Mouse (Mus musculus) liver, embryonic 12.5 days (tissue): ENCODE data around the gene Btbd16. TPM values are rescaled to one million over a fixed set of nuclear protein-coding genes. Genes with fewer than 3 reads are reported as not detected.

Experiments
- polyA plus RNA-seq: library from polyadenylated mRNA; unstranded; fragments of >200 nt; fragmentation: Nextera tagmentation; extraction: Ambion mirVana; gene quantifications from 2 replicates; pipeline ENCODE4 v1.2.1, GENCODE M21; 2016

Gene Btbd16
- polyA plus RNA-seq, 1 experiment from 2014 or later = not detected

Other genes starting within 250 kb of the Btbd16 start
- gene Nsmce4a, start 201.0 kb upstream of the Btbd16 start, polyA plus RNA-seq = 139 and 141 TPM in 2 replicates
- gene Tacc2, start 196.6 kb upstream of the Btbd16 start, polyA plus RNA-seq = 6.2 and 7.2 TPM in 2 replicates
- 10.3 and 11.0 TPM in 2 replicates for gene Plekha1, start 91.7 kb downstream of the Btbd16 start, polyA plus RNA-seq
- 0.75 and 2.1 TPM in 2 replicates for gene Htra1, start 162.0 kb downstream of the Btbd16 start, polyA plus RNA-seq